Mouse (Mus musculus): Measurements from ENCODE around the gene Dpf3.

Gene Dpf3

GRCm38 (mm10) chr12:83342035-83342874 is 145.3 kb downstream of the Dpf3 start:
- no peak for DNase-seq (ENCODE audit: low read depth, low spot score)

- no peak for DNase-seq (ENCODE audit: low read depth, low spot score)
Measured at GRCm38 (mm10) chr12:83340960-83341359, 146.6 kb downstream of the Dpf3 start.

DNA sequence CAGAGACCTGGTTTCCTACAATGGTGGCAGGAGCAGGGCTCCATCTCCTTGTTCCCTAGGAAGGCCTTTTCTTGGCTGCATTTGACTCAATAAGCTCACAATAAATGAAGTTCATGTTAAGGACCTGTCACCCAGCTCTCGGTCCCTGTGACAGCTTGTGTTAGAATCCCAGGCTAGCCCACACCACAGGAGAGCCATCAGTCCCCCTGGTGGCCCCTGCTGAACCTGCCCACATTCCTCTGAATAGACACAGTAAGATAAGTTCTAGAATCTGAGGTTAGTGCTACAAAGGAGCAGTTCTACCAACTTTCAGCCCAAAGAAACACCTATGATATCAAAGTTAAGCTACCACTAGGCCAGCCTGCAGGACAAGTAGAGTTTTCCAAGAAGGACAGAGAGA is 149.2 kb downstream of the Dpf3 start:
- no peak for DNase-seq (ENCODE audit: low read depth, low spot score)

- no peak for DNase-seq (ENCODE audit: low read depth, low spot score)
Measured at GRCm38 (mm10) chr12:83337776-83338149, 149.8 kb downstream of the Dpf3 start.

GRCm38 (mm10) chr12:83337077-83337775 is 150.3 kb downstream of the Dpf3 start:
- no peak for DNase-seq (ENCODE audit: low read depth, low spot score)

- DNase-seq (ENCODE audit: low read depth, low spot score), result no peak
Measured at GRCm38 (mm10) chr12:83330056-83330455, 157.5 kb downstream of the Dpf3 start.

- no peak for DNase-seq (ENCODE audit: low read depth, low spot score)
Measured at GRCm38 (mm10) chr12:83328899-83329298, 158.6 kb downstream of the Dpf3 start.

- no peak for DNase-seq (ENCODE audit: low read depth, low spot score)
Measured at GRCm38 (mm10) chr12:83328491-83328890, 159.0 kb downstream of the Dpf3 start.

GRCm38 (mm10) chr12:83327451-83327850 is 160.1 kb downstream of the Dpf3 start:
- no peak for DNase-seq (ENCODE audit: low read depth, low spot score)

DNA sequence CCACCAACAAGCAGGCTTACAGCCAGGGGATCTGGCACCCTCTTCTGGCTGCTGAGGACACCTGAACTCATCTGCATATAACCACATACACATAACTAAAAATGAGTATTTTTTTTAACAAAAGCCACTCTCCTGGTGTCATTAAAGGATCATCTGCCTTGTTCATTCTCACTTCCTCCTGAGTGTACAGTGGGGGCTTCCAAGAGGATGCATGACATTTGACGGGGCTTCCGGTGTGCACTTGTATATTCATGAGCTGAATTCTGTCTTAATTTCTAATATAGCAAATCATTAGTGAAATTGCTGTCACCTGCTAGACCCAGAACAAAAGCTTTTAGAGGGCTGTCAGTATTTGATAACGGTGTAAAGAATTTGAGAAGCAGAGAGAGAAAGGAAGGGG is 166.8 kb downstream of the Dpf3 start:
- DNase-seq (ENCODE audit: low read depth, low spot score), result no peak

DNA sequence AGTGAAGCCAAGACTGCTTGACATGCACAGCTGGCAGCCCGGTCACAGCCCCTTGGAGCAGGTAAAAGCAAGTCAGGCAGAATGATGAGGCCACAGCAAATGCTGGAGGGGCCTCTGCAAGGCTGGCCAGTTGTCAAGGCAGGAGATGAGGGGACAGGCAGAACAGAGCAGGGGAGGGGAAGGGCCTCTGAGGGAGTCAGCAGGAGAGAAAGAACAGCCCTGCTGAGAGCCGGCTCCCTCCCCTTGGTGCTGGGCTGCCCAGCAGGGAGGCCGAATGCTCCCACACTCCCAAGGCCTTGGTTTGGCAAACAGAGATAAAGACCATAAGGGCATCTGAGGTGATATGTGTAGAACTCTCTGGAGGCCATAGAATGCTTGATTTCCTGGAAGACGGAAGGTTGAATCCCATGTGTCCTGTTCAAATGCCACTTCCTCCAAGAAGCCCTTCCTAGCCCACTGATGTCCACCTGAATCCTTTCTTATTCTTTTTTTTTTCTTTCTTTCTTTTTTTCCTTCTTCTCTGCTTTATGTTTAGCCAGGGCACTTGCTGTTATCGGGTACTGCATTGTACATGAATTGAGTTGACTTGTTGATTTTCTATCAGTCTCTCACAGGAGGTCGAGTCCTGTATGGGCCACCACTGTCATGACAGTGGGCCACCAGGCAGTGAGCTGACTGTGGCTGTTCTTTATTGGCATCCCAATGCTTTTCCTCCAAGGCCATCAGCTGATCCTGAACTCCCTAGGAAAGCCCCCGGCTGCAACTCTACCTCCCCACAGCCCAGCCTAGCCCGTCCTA is 169.7 kb downstream of the Dpf3 start:
- no peak for DNase-seq (ENCODE audit: low read depth, low spot score)

- no peak for DNase-seq (ENCODE audit: low read depth, low spot score)
Measured at GRCm38 (mm10) chr12:83314666-83315065, 172.8 kb downstream of the Dpf3 start.

- DNase-seq (ENCODE audit: low read depth, low spot score), result no peak
Measured at GRCm38 (mm10) chr12:83312818-83313217, 174.7 kb downstream of the Dpf3 start.

- no peak for DNase-seq (ENCODE audit: low read depth, low spot score)
Measured at GRCm38 (mm10) chr12:83310567-83310966, 176.9 kb downstream of the Dpf3 start.

- DNase-seq (ENCODE audit: low read depth, low spot score), result no peak
Measured at GRCm38 (mm10) chr12:83309031-83309804, 178.3 kb downstream of the Dpf3 start.

DNA sequence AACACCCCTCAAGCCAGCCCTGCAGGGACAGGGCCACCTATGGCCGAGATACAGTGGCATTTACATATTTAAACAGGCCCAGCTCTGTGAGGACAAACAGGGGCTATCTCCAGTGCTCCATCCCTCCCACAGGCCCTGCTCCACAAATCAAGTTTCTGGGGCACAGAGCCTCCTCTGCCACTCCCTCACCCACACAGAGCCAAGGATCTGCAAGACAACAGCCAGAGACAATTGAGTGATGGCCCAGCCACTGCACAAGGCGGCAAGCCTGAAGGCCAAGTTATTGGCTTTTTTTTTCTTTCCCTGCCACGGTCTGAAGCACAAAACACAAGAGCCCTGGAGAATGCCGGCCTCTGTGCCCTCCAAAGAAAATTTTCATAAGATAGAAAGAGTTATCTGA is 178.9 kb downstream of the Dpf3 start:
- DNase-seq (ENCODE audit: low read depth, low spot score), result no peak

- DNase-seq (ENCODE audit: low read depth, low spot score), result no peak
Measured at GRCm38 (mm10) chr12:83303221-83303620, 184.3 kb downstream of the Dpf3 start.

GRCm38 (mm10) chr12:83302320-83303153 is 185.0 kb downstream of the Dpf3 start:
- no peak for DNase-seq (ENCODE audit: low read depth, low spot score)

GRCm38 (mm10) chr12:83301616-83302319 is 185.7 kb downstream of the Dpf3 start:
- DNase-seq (ENCODE audit: low read depth, low spot score), result no peak

DNA sequence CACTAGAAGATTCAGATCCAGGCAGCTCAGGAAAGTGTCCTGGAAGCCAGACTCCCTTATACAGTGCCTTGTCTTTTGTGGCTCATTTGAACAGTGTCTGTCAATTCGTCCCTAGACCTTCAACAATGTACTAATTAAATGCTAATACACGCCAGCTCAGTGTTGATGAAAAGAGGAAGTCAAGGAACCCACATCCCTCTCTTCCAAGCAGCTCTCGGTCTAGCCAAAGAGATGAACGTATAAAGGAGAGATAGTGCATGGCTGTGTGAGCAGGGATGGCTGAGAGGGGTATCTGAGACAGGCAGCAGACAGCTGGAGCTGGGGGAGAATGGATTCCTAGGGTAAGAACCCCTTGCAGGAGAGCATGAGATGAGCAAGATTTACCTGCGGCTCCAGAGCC is 189.2 kb downstream of the Dpf3 start:
- no peak for DNase-seq (ENCODE audit: low read depth, low spot score)
